Comparison of ENCODE assay signal across 8 mouse cellular contexts in genomic region chr2:130667559-130667958, GRCm38 (mm10). TPM values are rescaled to one million over a fixed set of nuclear protein-coding genes. Genes with fewer than 3 reads are reported as not detected.
DNase-seq lines count a peak whose midpoint lies in the region; ATAC-seq and TF ChIP-seq lines count a peak whose summit lies in the region.

Gene Itpa, plus strand, starts transcription at chr2:130667610.

- peak; percentile 81 for ATAC-seq in G1E (ENCODE audit: extremely low read depth, insufficient number of reproducible peaks, low FRiP score, poor library complexity, severe bottlenecking)
- peak; percentile 66 for ATAC-seq in forebrain, embryonic 16.5 days
- peak; percentile 65 for ATAC-seq in lung, embryonic 15.5 days (ENCODE audit: borderline replicate concordance, extremely low read depth, low FRiP score, low TSS enrichment)

- H3K4me2 ChIP-seq in forebrain, embryonic 16.5 days (ENCODE audit: low read length), result peak within 1 kb of the TSS; percentile 94
- H3K4me2 ChIP-seq in lung, embryonic 15.5 days, result peak within 1 kb of the TSS; percentile 90

- no peak for TF ChIP-seq CTCF in G1E (IDR thresholded peaks at IDR 0.05; ENCODE audit: low read depth, low read length)

- no peaks in the 10 kb centered on the region for H3K27me3 ChIP-seq in G1E (ENCODE audit: insufficient read depth, low read length)
- no peaks in the 10 kb centered on the region for H3K27me3 ChIP-seq in forebrain, embryonic 16.5 days (replicated peaks; ENCODE audit: control insufficient read depth, insufficient read depth, low read length)
- H3K27me3 ChIP-seq in lung, embryonic 15.5 days, result no peaks in the 10 kb centered on the region

- no peaks in the 10 kb centered on the region for H3K9me3 ChIP-seq in G1E (replicated peaks)
- H3K9me3 ChIP-seq in forebrain, embryonic 16.5 days (ENCODE audit: control insufficient read depth, low read length), result no peaks in the 10 kb centered on the region
- no peaks in the 10 kb centered on the region for H3K9me3 ChIP-seq in lung, embryonic 15.5 days

- peak within 1 kb of the TSS; percentile 82 for H3K4me3 ChIP-seq in G1E (ENCODE audit: low read depth, low read length)
- peak within 1 kb of the TSS; percentile 77 for H3K4me3 ChIP-seq in forebrain, embryonic 16.5 days (replicated peaks; ENCODE audit: low read length)
- peak within 1 kb of the TSS; percentile 70 for H3K4me3 ChIP-seq in lung, embryonic 15.5 days

- peak within 1 kb of the TSS; percentile 78 for H3K9ac ChIP-seq in forebrain, embryonic 16.5 days (replicated peaks; ENCODE audit: low read depth, low read length)
- peak within 1 kb of the TSS; percentile 65 for H3K9ac ChIP-seq in lung, embryonic 15.5 days

- 0% methylated on average over 31 of the region's 31 CpGs for WGBS in forebrain, embryonic 16.5 days
- under 1% methylated on average over 31 of the region's 31 CpGs for WGBS in lung, embryonic 15.5 days

- peaks cover 42% of the 10 kb centered on the region for H3K36me3 ChIP-seq in G1E (replicated peaks)
- peaks cover 2% of the 10 kb centered on the region for H3K36me3 ChIP-seq in forebrain, embryonic 16.5 days (ENCODE audit: control insufficient read depth, insufficient read depth)
- peaks cover 13% of the 10 kb centered on the region for H3K36me3 ChIP-seq in lung, embryonic 15.5 days

- peak; percentile 90 for DNase-seq in G1E (ENCODE audit: low spot score)
- DNase-seq in cerebellum, adult 11-12 months, result peak; percentile 90
- peak; percentile 83 for DNase-seq in heart, postnatal 36 days
- peak; percentile 81 to 86 for DNase-seq in layer of hippocampus, adult 8-10 months (ENCODE audit: low spot score in 2 of 2)
- peak; percentile 83 for DNase-seq in ovary, adult 18-20 months (ENCODE audit: low spot score)
- peak; percentile 90 for DNase-seq in thymus, postnatal 0 days (ENCODE audit: low spot score)

- peak within 1 kb of the TSS; percentile 95 for H3K27ac ChIP-seq in forebrain, embryonic 16.5 days (ENCODE audit: low read length)
- peak within 1 kb of the TSS; percentile 81 for H3K27ac ChIP-seq in lung, embryonic 15.5 days

- H3K4me1 ChIP-seq in G1E (ENCODE audit: insufficient read depth, low read depth, low read length), result peaks cover 56% of the 10 kb centered on the region
- H3K4me1 ChIP-seq in forebrain, embryonic 16.5 days (replicated peaks; ENCODE audit: control insufficient read depth, insufficient read depth, low read length), result peaks cover 29% of the 10 kb centered on the region
- H3K4me1 ChIP-seq in lung, embryonic 15.5 days, result peaks cover 30% of the 10 kb centered on the region

- intact Hi-C loops in heart, postnatal 36 days (cut with DNase I), result no loop called here

RNA-seq across cellular contexts. Expression of gene Itpa, which starts in this region (rescaled TPM):
- total RNA-seq in G1E (2014; fragmentation: Nextera tagmentation) (11.1 and 12.9 TPM in 2 replicates), G1E (2017) (113 and 136 TPM in 2 replicates)
- polyA plus RNA-seq in G1E (2012), result 4.0 and 10.9 TPM in 2 replicates
- 117 and 124 TPM in 2 replicates for polyA plus RNA-seq in forebrain, embryonic 16.5 days (2015; fragmentation: Nextera tagmentation; extraction: Ambion mirVana)
- total RNA-seq in heart, postnatal 36 days (2021), result 10 to 100 TPM; 17.9 to 18.7 TPM
- 10 to 100 TPM; 32.1 to 36.0 (median 34.7) TPM for total RNA-seq in layer of hippocampus, adult 8-10 months (2022)
- polyA plus RNA-seq in lung, embryonic 15.5 days (2015; fragmentation: Nextera tagmentation; extraction: Ambion mirVana), result 103 and 108 TPM in 2 replicates
- 107 and 112 TPM in 2 replicates for polyA plus RNA-seq in thymus, postnatal 0 days (2015; fragmentation: Nextera tagmentation; extraction: Ambion mirVana)

Comparison
In these comparisons a context has a peak if more than half of its experiments do, and no peak if none do; other contexts are left out.
1. Peak in every context shown above with its lines: DNase-seq, ATAC-seq, H3K4me3 ChIP-seq and H3K27ac ChIP-seq.